Mouse (Mus musculus) limb, embryonic 14.5 days (tissue): Measurements from ENCODE around the gene Trim11. TPM values are rescaled to one million over a fixed set of nuclear protein-coding genes. Genes with fewer than 3 reads are reported as not detected.

Experiments
- ATAC-seq: fragments of 200-750 bp; cut with Nextera tagmentation; 2 replicates; pipeline ENCODE4 v1.8.0; 2017; ENCODE audit warnings: low read depth, moderate number of reproducible peaks, moderate TSS enrichment; ENCODE audit not compliant: low FRiP score
- DNase-seq: peaks from one replicate; pipeline ENCODE4 v3.0.0-alpha.2; 2015; ENCODE audit warnings: low spot score
- H3K27ac ChIP-seq: fragments of 300-500 bp; sonication (generic); replicated peaks from 2 replicates; pipeline ENCODE4 v1.5.1; 2014; ENCODE audit warnings: low read depth, mild to moderate bottlenecking, low read length, moderate library complexity, mixed read lengths
- H3K27me3 ChIP-seq: fragments of 300-500 bp; sonication (generic); 2 replicates; pipeline ENCODE4 v1.6.1; 2014; ENCODE audit warnings: low read length, mixed read lengths; ENCODE audit not compliant: control insufficient read depth, insufficient read depth
- H3K36me3 ChIP-seq: fragments of 300-500 bp; sonication (generic); 2 replicates; pipeline ENCODE4 v1.6.1; 2014; ENCODE audit warnings: mild to moderate bottlenecking, low read length, moderate library complexity, mixed read lengths; ENCODE audit not compliant: control insufficient read depth, insufficient read depth
- H3K4me1 ChIP-seq: fragments of 300-500 bp; sonication (generic); 2 replicates; pipeline ENCODE4 v1.6.1; 2014; ENCODE audit warnings: antibody characterized with exemption, low read length, mixed read lengths; ENCODE audit not compliant: control insufficient read depth, insufficient read depth
- H3K4me2 ChIP-seq: fragments of 300-500 bp; sonication (generic); replicated peaks from 2 replicates; pipeline ENCODE4 v1.6.1; 2014; ENCODE audit warnings: low read depth, mild to moderate bottlenecking, low read length, moderate library complexity; ENCODE audit not compliant: severe bottlenecking
- H3K4me3 ChIP-seq: fragments of 300-500 bp; sonication (generic); replicated peaks from 2 replicates; pipeline ENCODE4 v1.5.1; 2014; ENCODE audit warnings: low read length
- H3K9ac ChIP-seq: fragments of 300-500 bp; sonication (generic); 2 replicates; pipeline ENCODE4 v1.6.1; 2014; ENCODE audit warnings: mild to moderate bottlenecking, low read depth, low read length, moderate library complexity; ENCODE audit not compliant: severe bottlenecking
- H3K9me3 ChIP-seq: fragments of 300-500 bp; sonication (generic); 2 replicates; pipeline ENCODE4 v1.6.1; 2016; ENCODE audit warnings: low read length; ENCODE audit not compliant: control insufficient read depth
- POLR2A ChIP-seq: fragments of 200-500 bp; IDR thresholded peaks from 2 replicates; pipeline ENCODE4 v1.8.0; 2012; ENCODE audit warnings: inconsistent platforms, mild to moderate bottlenecking, moderate library complexity, borderline replicate concordance; ENCODE audit not compliant: insufficient read depth, insufficient read length; ENCODE audit errors: extremely low read depth
- WGBS: fragments of 180-500 bp; shearing (Covaris S2); extraction: QIAGEN DNeasy Blood & Tissue Kit; methylation state at CpG from one replicate; pipeline ENCODE4 v1.1.7; 2014; 5-methylcytosine and 5-hydroxymethylcytosine counted together
- microRNA-seq: library from miRNA; unstranded; fragments of <30 nt; microRNA quantifications from one replicate; pipeline ENCODE4, GENCODE M21; 2016
- polyA plus RNA-seq, 2 experiments: library from polyadenylated mRNA; depleted of rRNA in 1 of 2; stranded (reverse) in 1 of 2; unstranded in 1 of 2; fragments of >200 nt; fragmentation: Nextera tagmentation in 1 of 2; extraction: Ambion mirVana in 1 of 2; gene quantifications; 2 replicates each; pipeline versions ENCODE4 v1.2.1 to v1.2.3; 2012 to 2014

The Trim11 gene
- polyA plus RNA-seq, 2 experiments, result 21.4 to 29.7 TPM

DNA sequence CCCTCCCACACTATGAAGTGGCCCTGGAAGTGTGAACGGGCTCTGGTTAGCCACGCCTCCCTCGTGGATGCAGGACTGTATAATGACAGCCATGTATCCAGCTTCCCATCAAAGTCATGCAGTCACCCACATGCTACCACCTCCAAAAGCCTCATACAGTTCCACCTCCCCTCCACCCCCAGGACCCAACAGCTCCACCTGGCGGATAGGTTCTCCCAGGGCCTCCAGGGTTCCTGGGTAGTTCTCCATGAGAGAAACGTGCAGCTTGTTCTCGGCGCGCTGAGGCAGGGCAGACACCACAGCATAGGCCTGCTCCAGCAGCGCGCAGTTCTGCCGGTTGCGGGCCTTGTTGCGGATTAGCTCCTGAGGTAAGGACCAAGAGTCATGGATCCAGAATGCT, 51.1 kb downstream of the Trim11 start:
- H3K9me3 ChIP-seq, result no peaks in the 10 kb centered on the region
- no peak overlapping the region for H3K4me2 ChIP-seq
- TF ChIP-seq POLR2A, result no peak
- DNase-seq (no peak), ATAC-seq (no peak)
- H3K36me3 ChIP-seq, result no peaks in the 10 kb centered on the region
- 91% methylated on average over 13 of the region's 13 CpGs for WGBS
- no peak overlapping the region for H3K27ac ChIP-seq
- no peak overlapping the region for H3K4me3 ChIP-seq
- H3K27me3 ChIP-seq, result no peaks in the 10 kb centered on the region
- no peak overlapping the region for H3K9ac ChIP-seq
- H3K4me1 ChIP-seq, result no peaks in the 10 kb centered on the region

Small RNA genes lying within 50 kb of the gene (microRNA-seq; reads per million reads assigned to microRNA genes)
- not detected for gene Gm44313

Other genes with a start within 250 kb of the Trim11 start
- not detected in 2 replicates for gene Olfr317, start 238.9 kb upstream of the Trim11 start, polyA plus RNA-seq (2012; rRNA removed)
- not detected in 2 replicates for gene Olfr317, start 238.9 kb upstream of the Trim11 start, polyA plus RNA-seq (2014; fragmentation: Nextera tagmentation; extraction: Ambion mirVana)
- gene Olfr316, start 225.4 kb upstream of the Trim11 start, polyA plus RNA-seq (2012; rRNA removed), result not detected in 2 replicates
- not detected in 2 replicates for gene Olfr316, start 225.4 kb upstream of the Trim11 start, polyA plus RNA-seq (2014; fragmentation: Nextera tagmentation; extraction: Ambion mirVana)
- not detected in 2 replicates for gene Olfr315, start 204.9 kb upstream of the Trim11 start, polyA plus RNA-seq (2012; rRNA removed)
- not detected in 2 replicates for gene Olfr315, start 204.9 kb upstream of the Trim11 start, polyA plus RNA-seq (2014; fragmentation: Nextera tagmentation; extraction: Ambion mirVana)
- not detected in 2 replicates for gene Olfr314, start 195.1 kb upstream of the Trim11 start, polyA plus RNA-seq (2012; rRNA removed)
- not detected in 2 replicates for gene Olfr314, start 195.1 kb upstream of the Trim11 start, polyA plus RNA-seq (2014; fragmentation: Nextera tagmentation; extraction: Ambion mirVana)
- not detected in 2 replicates for gene Fam183b, start 176.1 kb upstream of the Trim11 start, polyA plus RNA-seq (2012; rRNA removed)
- not detected in 2 replicates for gene Fam183b, start 176.1 kb upstream of the Trim11 start, polyA plus RNA-seq (2014; fragmentation: Nextera tagmentation; extraction: Ambion mirVana)
- not detected in 2 replicates for gene Olfr313, start 163.1 kb upstream of the Trim11 start, polyA plus RNA-seq (2012; rRNA removed)
- gene Olfr313, start 163.1 kb upstream of the Trim11 start, polyA plus RNA-seq (2014; fragmentation: Nextera tagmentation; extraction: Ambion mirVana), result not detected in 2 replicates
- gene Olfr312, start 148.9 kb upstream of the Trim11 start, polyA plus RNA-seq (2012; rRNA removed), result not detected in 2 replicates
- not detected in 2 replicates for gene Olfr312, start 148.9 kb upstream of the Trim11 start, polyA plus RNA-seq (2014; fragmentation: Nextera tagmentation; extraction: Ambion mirVana)
- not detected in 2 replicates for gene Olfr311, start 138.8 kb upstream of the Trim11 start, polyA plus RNA-seq (2012; rRNA removed)
- gene Olfr311, start 138.8 kb upstream of the Trim11 start, polyA plus RNA-seq (2014; fragmentation: Nextera tagmentation; extraction: Ambion mirVana), result not detected in 2 replicates
- 12.5 and 16.2 TPM in 2 replicates for gene Gm12258, start 130.9 kb upstream of the Trim11 start, polyA plus RNA-seq (2012; rRNA removed)
- gene Gm12258, start 130.9 kb upstream of the Trim11 start, polyA plus RNA-seq (2014; fragmentation: Nextera tagmentation; extraction: Ambion mirVana), result 10.7 and 10.9 TPM in 2 replicates
- 5.5 and 5.7 TPM in 2 replicates for gene 2810021J22Rik, start 110.9 kb upstream of the Trim11 start, polyA plus RNA-seq (2012; rRNA removed)
- gene 2810021J22Rik, start 110.9 kb upstream of the Trim11 start, polyA plus RNA-seq (2014; fragmentation: Nextera tagmentation; extraction: Ambion mirVana), result 7.8 and 9.2 TPM in 2 replicates
- gene Zfp39, start 73.9 kb upstream of the Trim11 start, polyA plus RNA-seq (2012; rRNA removed), result 5.0 and 6.4 TPM in 2 replicates
- gene Zfp39, start 73.9 kb upstream of the Trim11 start, polyA plus RNA-seq (2014; fragmentation: Nextera tagmentation; extraction: Ambion mirVana), result 7.4 and 7.7 TPM in 2 replicates
- 0.04 and 0.05 TPM in 2 replicates for gene Btnl10, start 60.2 kb upstream of the Trim11 start, polyA plus RNA-seq (2012; rRNA removed)
- not detected in 2 replicates for gene Btnl10, start 60.2 kb upstream of the Trim11 start, polyA plus RNA-seq (2014; fragmentation: Nextera tagmentation; extraction: Ambion mirVana)
- 248 and 327 TPM in 2 replicates for gene Rnf187, start 39.2 kb upstream of the Trim11 start, polyA plus RNA-seq (2012; rRNA removed)
- gene Rnf187, start 39.2 kb upstream of the Trim11 start, polyA plus RNA-seq (2014; fragmentation: Nextera tagmentation; extraction: Ambion mirVana), result 284 and 312 TPM in 2 replicates
- 81.5 and 90.3 TPM in 2 replicates for gene Hist3h2ba, start 29.2 kb upstream of the Trim11 start, polyA plus RNA-seq (2012; rRNA removed)
- gene Hist3h2ba, start 29.2 kb upstream of the Trim11 start, polyA plus RNA-seq (2014; fragmentation: Nextera tagmentation; extraction: Ambion mirVana), result 14.6 and 19.3 TPM in 2 replicates
- gene Hist3h2a, start 23.4 kb upstream of the Trim11 start, polyA plus RNA-seq (2012; rRNA removed), result 28.2 and 33.2 TPM in 2 replicates
- 25.4 and 26.0 TPM in 2 replicates for gene Hist3h2a, start 23.4 kb upstream of the Trim11 start, polyA plus RNA-seq (2014; fragmentation: Nextera tagmentation; extraction: Ambion mirVana)
- gene Trim17, start 23.4 kb upstream of the Trim11 start, polyA plus RNA-seq (2012; rRNA removed), result 0.87 and 1.3 TPM in 2 replicates
- gene Trim17, start 23.4 kb upstream of the Trim11 start, polyA plus RNA-seq (2014; fragmentation: Nextera tagmentation; extraction: Ambion mirVana), result 1.2 and 1.3 TPM in 2 replicates
- 11.0 and 11.5 TPM in 2 replicates for gene Obscn, start 158.3 kb downstream of the Trim11 start, polyA plus RNA-seq (2012; rRNA removed)
- 3.2 and 5.4 TPM in 2 replicates for gene Obscn, start 158.3 kb downstream of the Trim11 start, polyA plus RNA-seq (2014; fragmentation: Nextera tagmentation; extraction: Ambion mirVana)
- 4.0 TPM in 2 replicates for gene Iba57, start 185.6 kb downstream of the Trim11 start, polyA plus RNA-seq (2012; rRNA removed)
- gene Iba57, start 185.6 kb downstream of the Trim11 start, polyA plus RNA-seq (2014; fragmentation: Nextera tagmentation; extraction: Ambion mirVana), result 1.8 and 2.4 TPM in 2 replicates
- 0.78 and 1.2 TPM in 2 replicates for gene Gjc2, start 205.1 kb downstream of the Trim11 start, polyA plus RNA-seq (2012; rRNA removed)
- 0.36 and 0.70 TPM in 2 replicates for gene Gjc2, start 205.1 kb downstream of the Trim11 start, polyA plus RNA-seq (2014; fragmentation: Nextera tagmentation; extraction: Ambion mirVana)
- 101 and 102 TPM in 2 replicates for gene Guk1, start 214.1 kb downstream of the Trim11 start, polyA plus RNA-seq (2012; rRNA removed)
- 126 and 129 TPM in 2 replicates for gene Guk1, start 214.1 kb downstream of the Trim11 start, polyA plus RNA-seq (2014; fragmentation: Nextera tagmentation; extraction: Ambion mirVana)
- gene Mrpl55, start 224.4 kb downstream of the Trim11 start, polyA plus RNA-seq (2012; rRNA removed), result 38.8 and 51.1 TPM in 2 replicates
- 81.0 and 85.2 TPM in 2 replicates for gene Mrpl55, start 224.4 kb downstream of the Trim11 start, polyA plus RNA-seq (2014; fragmentation: Nextera tagmentation; extraction: Ambion mirVana)
- gene 2310033P09Rik, start 230.2 kb downstream of the Trim11 start, polyA plus RNA-seq (2012; rRNA removed), result 32.4 and 37.5 TPM in 2 replicates
- gene 2310033P09Rik, start 230.2 kb downstream of the Trim11 start, polyA plus RNA-seq (2014; fragmentation: Nextera tagmentation; extraction: Ambion mirVana), result 28.9 and 30.0 TPM in 2 replicates